Mouse (Mus musculus): ENCODE results near the gene Aldh2. TPM values are rescaled to one million over a fixed set of nuclear protein-coding genes. Genes with fewer than 3 reads are reported as not detected.

Gene Aldh2
- polyA plus RNA-seq, 1 experiment from 2014 or later = 71.2 TPM

DNA sequence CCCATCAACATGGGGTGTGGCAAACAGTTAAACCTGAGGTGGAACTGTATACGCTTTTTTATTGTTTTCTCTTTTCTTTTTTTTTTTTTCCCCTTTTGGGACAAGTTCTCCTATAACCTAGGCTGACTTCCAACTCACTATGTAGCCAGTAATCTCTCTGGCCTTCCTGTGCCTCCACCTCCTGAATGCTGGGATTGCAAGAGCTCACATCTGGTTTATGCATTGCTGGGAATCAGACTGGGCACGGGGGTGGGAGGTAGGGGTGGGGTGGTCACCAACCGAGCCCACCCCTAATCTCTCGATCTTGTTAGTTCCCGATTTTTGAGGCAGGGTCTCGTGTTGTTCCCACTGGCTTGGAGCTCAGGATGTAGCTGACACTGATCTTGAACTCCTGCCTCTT is 3.7 kb downstream of the Aldh2 start:
- no peak for DNase-seq (ENCODE audit: low spot score)
- ATAC-seq (ENCODE audit: insufficient read depth, low FRiP score, low TSS enrichment) = no peak
- no peak overlapping the region for H3K9ac ChIP-seq (ENCODE audit: low read length)
- H3K9me3 ChIP-seq (ENCODE audit: control insufficient read depth, low read length) = no peaks in the 10 kb centered on the region
- WGBS = 84% methylated on average over 6 of the region's 6 CpGs
- 0 out of 2 replicates have a peak, but pooled peaks cover 8% of the 10 kb centered on the region for H3K4me1 ChIP-seq (ENCODE audit: control insufficient read depth, insufficient read depth, low read length)
- 0 out of 2 replicates have a peak, but pooled peaks cover 2% of the 10 kb centered on the region for H3K27me3 ChIP-seq (ENCODE audit: control insufficient read depth, insufficient read depth, low read length)
- no peak overlapping the region for H3K4me2 ChIP-seq (ENCODE audit: low read depth)
- no peak overlapping the region for H3K27ac ChIP-seq (ENCODE audit: low read depth, low read length)
- no peak overlapping the region for H3K4me3 ChIP-seq (ENCODE audit: low read depth, low read length)
- H3K36me3 ChIP-seq (ENCODE audit: control insufficient read depth, insufficient read depth, low read length) = no peaks in the 10 kb centered on the region

GRCm38 (mm10) chr5:121586400-121587039 is 7.1 kb downstream of the Aldh2 start:
- WGBS = 71% methylated on average over 6 of the region's 6 CpGs
- Histone ChIP-seq H3K36me3 (ENCODE audit: control insufficient read depth, insufficient read depth, low read length) (no peaks in the 10 kb centered on the region), H3K9ac (ENCODE audit: low read length) (no peak overlapping the region), H3K4me2 (ENCODE audit: low read depth) (no peak overlapping the region), H3K9me3 (ENCODE audit: control insufficient read depth, low read length) (no peaks in the 10 kb centered on the region), H3K27me3 (ENCODE audit: control insufficient read depth, insufficient read depth, low read length) (no peaks in the 10 kb centered on the region), H3K4me1 (ENCODE audit: control insufficient read depth, insufficient read depth, low read length) (no peaks in the 10 kb centered on the region), H3K4me3 (ENCODE audit: low read depth, low read length) (no peak overlapping the region), H3K27ac (ENCODE audit: low read depth, low read length) (no peak overlapping the region)
- ATAC-seq (ENCODE audit: insufficient read depth, low FRiP score, low TSS enrichment) (no peak), DNase-seq (ENCODE audit: low spot score) (no peak)

- Histone ChIP-seq H3K4me3 (ENCODE audit: low read depth, low read length) (no peak overlapping the region), H3K27me3 (ENCODE audit: control insufficient read depth, insufficient read depth, low read length) (no peaks in the 10 kb centered on the region), H3K9me3 (ENCODE audit: control insufficient read depth, low read length) (no peaks in the 10 kb centered on the region), H3K9ac (ENCODE audit: low read length) (no peak overlapping the region), H3K4me1 (ENCODE audit: control insufficient read depth, insufficient read depth, low read length) (no peaks in the 10 kb centered on the region), H3K36me3 (ENCODE audit: control insufficient read depth, insufficient read depth, low read length) (no peaks in the 10 kb centered on the region), H3K27ac (ENCODE audit: low read depth, low read length) (no peak overlapping the region), H3K4me2 (ENCODE audit: low read depth) (no peak overlapping the region)
- DNase-seq (ENCODE audit: low spot score) (no peak), ATAC-seq (ENCODE audit: insufficient read depth, low FRiP score, low TSS enrichment) (no peak)
- WGBS = 88% methylated on average over 5 of the region's 5 CpGs
Measured at GRCm38 (mm10) chr5:121585699-121586098, 7.9 kb downstream of the Aldh2 start.

GRCm38 (mm10) chr5:121585005-121585404 is 8.6 kb downstream of the Aldh2 start:
- Histone ChIP-seq H3K27ac (ENCODE audit: low read depth, low read length) (no peak overlapping the region), H3K4me3 (ENCODE audit: low read depth, low read length) (no peak overlapping the region), H3K4me1 (ENCODE audit: control insufficient read depth, insufficient read depth, low read length) (no peaks in the 10 kb centered on the region), H3K27me3 (ENCODE audit: control insufficient read depth, insufficient read depth, low read length) (no peaks in the 10 kb centered on the region), H3K4me2 (ENCODE audit: low read depth) (no peak overlapping the region), H3K9ac (ENCODE audit: low read length) (no peak overlapping the region), H3K9me3 (ENCODE audit: control insufficient read depth, low read length) (no peaks in the 10 kb centered on the region), H3K36me3 (ENCODE audit: control insufficient read depth, insufficient read depth, low read length) (no peaks in the 10 kb centered on the region)
- ATAC-seq (ENCODE audit: insufficient read depth, low FRiP score, low TSS enrichment) (no peak), DNase-seq (ENCODE audit: low spot score) (no peak)
- WGBS = 93% methylated on average over 10 of the region's 10 CpGs

GRCm38 (mm10) chr5:121583765-121584501 is 9.7 kb downstream of the Aldh2 start:
- no peaks in the 10 kb centered on the region for H3K27me3 ChIP-seq (ENCODE audit: control insufficient read depth, insufficient read depth, low read length)
- H3K9me3 ChIP-seq (ENCODE audit: control insufficient read depth, low read length) = no peaks in the 10 kb centered on the region
- peak; percentile 27 for DNase-seq (ENCODE audit: low spot score)

DNA sequence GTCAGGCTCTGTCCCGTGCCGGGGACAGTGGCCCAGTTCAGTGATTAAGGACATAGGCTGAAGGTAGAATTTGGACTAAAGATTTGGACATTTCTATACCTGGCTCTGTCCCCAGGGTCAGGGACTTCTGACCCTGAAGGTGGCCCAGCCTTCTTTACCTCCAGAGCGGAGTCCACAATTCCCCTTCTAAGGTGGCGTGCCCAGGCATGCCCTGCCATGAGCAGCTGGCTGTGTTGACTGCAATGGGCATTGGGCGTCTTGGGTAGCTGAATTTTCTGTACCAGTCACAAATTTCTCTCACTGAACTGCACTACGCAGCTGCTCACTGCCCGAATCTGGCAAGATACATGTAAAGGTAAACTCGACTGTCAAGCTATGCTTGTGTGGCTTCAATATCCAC is 11.7 kb downstream of the Aldh2 start:
- no peaks in the 10 kb centered on the region for H3K4me1 ChIP-seq (ENCODE audit: control insufficient read depth, insufficient read depth, low read length)
- H3K4me3 ChIP-seq (ENCODE audit: low read depth, low read length) = no peak overlapping the region
- H3K9me3 ChIP-seq (ENCODE audit: control insufficient read depth, low read length) = no peaks in the 10 kb centered on the region
- ATAC-seq (ENCODE audit: insufficient read depth, low FRiP score, low TSS enrichment) (no peak), DNase-seq (ENCODE audit: low spot score) (no peak)
- H3K27ac ChIP-seq (ENCODE audit: low read depth, low read length) = no peak overlapping the region
- 91% methylated on average over 8 of the region's 8 CpGs for WGBS
- no peaks in the 10 kb centered on the region for H3K27me3 ChIP-seq (ENCODE audit: control insufficient read depth, insufficient read depth, low read length)
- no peaks in the 10 kb centered on the region; the same call in 1 of the 2 replicates for H3K36me3 ChIP-seq (ENCODE audit: control insufficient read depth, insufficient read depth, low read length)
- no peak overlapping the region for H3K9ac ChIP-seq (ENCODE audit: low read length)
- no peak overlapping the region for H3K4me2 ChIP-seq (ENCODE audit: low read depth)

More at GRCm38 (mm10) chr5:121583765-121584501, 9.7 kb downstream of the Aldh2 start:
- no peak for ATAC-seq (ENCODE audit: insufficient read depth, low FRiP score, low TSS enrichment)
- Histone ChIP-seq H3K4me2 (ENCODE audit: low read depth) (no peak overlapping the region), H3K4me1 (ENCODE audit: control insufficient read depth, insufficient read depth, low read length) (no peaks in the 10 kb centered on the region), H3K36me3 (ENCODE audit: control insufficient read depth, insufficient read depth, low read length) (no peaks in the 10 kb centered on the region; the same call in 1 of the 2 replicates), H3K4me3 (ENCODE audit: low read depth, low read length) (no peak overlapping the region), H3K27ac (ENCODE audit: low read depth, low read length) (no peak overlapping the region), H3K9ac (ENCODE audit: low read length) (no peak overlapping the region)
- WGBS = 63% methylated on average over 12 of the region's 12 CpGs

GRCm38 (mm10) chr5:121576927-121577488 is 16.6 kb downstream of the Aldh2 start:
- no peaks in the 10 kb centered on the region for H3K4me1 ChIP-seq (ENCODE audit: control insufficient read depth, insufficient read depth, low read length)
- ATAC-seq (ENCODE audit: insufficient read depth, low FRiP score, low TSS enrichment) (no peak), DNase-seq (ENCODE audit: low spot score) (no peak)
- H3K9ac ChIP-seq (ENCODE audit: low read length) = no peak overlapping the region
- no peaks in the 10 kb centered on the region; the same call in 1 of the 2 replicates for H3K36me3 ChIP-seq (ENCODE audit: control insufficient read depth, insufficient read depth, low read length)
- H3K27me3 ChIP-seq (ENCODE audit: control insufficient read depth, insufficient read depth, low read length) = no peaks in the 10 kb centered on the region
- no peak overlapping the region for H3K4me2 ChIP-seq (ENCODE audit: low read depth)
- 89% methylated on average over 11 of the region's 11 CpGs for WGBS
- H3K27ac ChIP-seq (ENCODE audit: low read depth, low read length) = no peak overlapping the region
- no peak overlapping the region for H3K4me3 ChIP-seq (ENCODE audit: low read depth, low read length)
- H3K9me3 ChIP-seq (ENCODE audit: control insufficient read depth, low read length) = no peaks in the 10 kb centered on the region

DNA sequence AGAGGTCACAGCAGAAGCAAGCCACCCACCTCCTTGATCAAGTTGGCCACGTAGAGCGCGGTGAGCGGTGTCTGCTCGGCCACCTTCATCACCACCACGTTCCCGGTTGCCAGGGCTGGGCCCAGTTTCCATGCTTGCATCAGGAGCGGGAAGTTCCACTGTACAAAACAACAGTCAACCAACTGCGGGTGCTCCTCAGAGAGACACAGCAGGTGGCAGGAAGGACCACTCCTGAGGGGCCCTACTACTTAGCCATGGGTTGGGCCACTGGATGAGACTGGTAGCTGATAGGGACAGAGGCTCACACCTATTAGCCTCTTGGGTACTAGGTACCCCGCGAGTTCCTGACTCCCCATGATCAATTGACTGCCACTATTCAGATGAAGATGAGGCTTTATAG is 17.8 kb downstream of the Aldh2 start:
- H3K27ac ChIP-seq (ENCODE audit: low read depth, low read length) = no peak overlapping the region
- H3K4me1 ChIP-seq (ENCODE audit: control insufficient read depth, insufficient read depth, low read length) = no peaks in the 10 kb centered on the region
- no peak overlapping the region for H3K4me3 ChIP-seq (ENCODE audit: low read depth, low read length)
- H3K9me3 ChIP-seq (ENCODE audit: control insufficient read depth, low read length) = no peaks in the 10 kb centered on the region
- no peaks in the 10 kb centered on the region for H3K27me3 ChIP-seq (ENCODE audit: control insufficient read depth, insufficient read depth, low read length)
- no peak for DNase-seq (ENCODE audit: low spot score)
- no peaks in the 10 kb centered on the region; the same call in 1 of the 2 replicates for H3K36me3 ChIP-seq (ENCODE audit: control insufficient read depth, insufficient read depth, low read length)
- WGBS = 92% methylated on average over 11 of the region's 11 CpGs
- no peak for ATAC-seq (ENCODE audit: insufficient read depth, low FRiP score, low TSS enrichment)
- H3K4me2 ChIP-seq (ENCODE audit: low read depth) = no peak overlapping the region
- H3K9ac ChIP-seq (ENCODE audit: low read length) = no peak overlapping the region

Measured in neural tube, embryonic 11.5 days (tissue).